Mouse (Mus musculus) spleen, postnatal 4 days (tissue): ENCODE measurements around the gene Nek11.

Source experiments
- DNase-seq, 2 experiments: peaks; one replicate each; pipeline ENCODE4 v3.0.0; 2022; ENCODE audit warnings: low spot score in 2 of 2

Nek11 gene

GRCm38 (mm10) chr9:105313250-105313649 lies 82.1 kb downstream of the Nek11 start:
- no peak for DNase-seq

GRCm38 (mm10) chr9:105312686-105313085 lies 82.6 kb downstream of the Nek11 start:
- DNase-seq = no peak

GRCm38 (mm10) chr9:105309553-105310281 lies 85.6 kb downstream of the Nek11 start:
- DNase-seq = no peak

DNA sequence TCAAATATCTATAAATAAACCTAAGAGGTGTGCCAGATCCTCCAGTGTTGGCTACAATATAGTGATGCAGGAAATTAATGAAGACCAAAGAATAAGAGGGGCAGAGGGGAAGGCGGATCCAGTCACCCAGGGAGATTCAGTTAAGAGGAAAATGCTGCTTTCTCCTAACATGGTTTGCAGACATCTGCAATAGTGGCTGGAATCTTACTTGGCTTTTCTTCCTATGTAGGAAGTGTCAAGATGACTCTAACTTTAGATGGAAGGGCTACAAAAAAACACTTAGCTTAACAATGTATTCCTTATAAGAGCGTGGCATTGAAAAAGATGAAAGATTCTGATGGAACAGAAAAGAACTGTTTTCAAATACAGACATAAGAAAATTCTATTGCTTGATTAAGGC lies 89.3 kb downstream of the Nek11 start:
- DNase-seq = no peak

DNA sequence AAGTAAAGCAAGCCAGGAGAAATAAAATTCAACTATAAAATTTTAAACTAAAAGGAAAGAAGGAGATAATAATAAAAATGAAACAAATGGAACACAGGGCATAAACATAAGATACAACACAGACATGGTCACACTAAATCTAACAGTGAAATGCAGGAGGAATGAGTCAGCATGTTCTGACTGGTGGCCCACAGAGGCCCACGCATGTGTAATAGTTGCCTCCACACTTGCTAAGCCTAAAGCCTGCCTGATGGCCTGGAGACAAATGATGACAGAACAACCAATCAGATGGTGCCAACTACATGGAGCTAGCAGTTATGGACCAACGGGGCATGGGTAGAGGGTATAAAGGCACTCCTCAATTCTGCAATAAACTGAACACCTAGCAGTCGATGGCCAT lies 93.1 kb downstream of the Nek11 start:
- DNase-seq = no peak

GRCm38 (mm10) chr9:105301396-105301795 lies 93.9 kb downstream of the Nek11 start:
- DNase-seq = no peak

DNA sequence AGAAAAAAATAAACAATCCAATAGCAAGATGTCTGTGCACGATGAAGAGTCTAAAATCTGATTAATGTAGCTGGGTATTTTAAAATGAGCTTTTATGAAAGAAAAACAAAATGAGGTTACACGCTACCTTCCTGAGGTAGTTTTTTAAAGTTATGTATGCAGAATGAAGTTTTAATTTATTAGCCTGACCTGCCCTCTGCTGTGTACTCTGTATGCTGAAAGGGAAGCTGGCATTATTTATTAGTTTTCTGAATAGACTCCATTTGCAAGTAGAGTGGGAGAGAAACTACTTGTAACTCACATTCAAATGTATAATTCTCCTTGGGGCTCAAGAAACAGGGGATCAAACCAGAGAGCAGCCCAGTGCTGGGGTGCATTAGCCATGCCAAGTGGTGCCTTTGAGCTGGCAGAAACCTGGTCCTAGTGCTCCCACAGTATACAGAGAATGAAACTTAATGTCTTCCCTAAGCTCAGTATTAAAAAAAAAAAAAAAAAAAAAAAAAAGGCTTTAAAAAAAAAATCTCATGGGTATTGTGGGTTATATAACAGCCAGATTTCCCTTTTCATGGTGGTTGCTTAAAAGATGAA lies 94.5 kb downstream of the Nek11 start:
- DNase-seq = no peak

DNA sequence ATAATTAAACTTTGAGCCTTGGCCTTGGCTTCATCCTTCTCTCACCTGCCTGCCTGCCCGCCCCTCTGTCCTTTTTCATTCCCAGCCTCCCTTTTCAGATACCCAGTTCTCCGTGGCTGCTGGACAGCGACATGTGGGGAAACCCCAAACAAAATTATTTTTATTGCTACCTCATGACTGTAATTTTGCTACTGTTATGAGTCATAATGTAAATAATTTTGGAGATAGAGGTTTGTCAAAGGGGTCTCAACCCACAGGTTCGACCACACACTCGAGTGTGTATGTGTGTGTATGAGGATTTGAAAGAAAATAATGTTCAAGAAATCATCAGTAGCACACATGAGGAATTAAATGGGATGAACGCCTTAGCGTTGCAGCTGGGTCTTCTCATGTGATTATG lies 110.7 kb downstream of the Nek11 start:
- no peak for DNase-seq

DNA sequence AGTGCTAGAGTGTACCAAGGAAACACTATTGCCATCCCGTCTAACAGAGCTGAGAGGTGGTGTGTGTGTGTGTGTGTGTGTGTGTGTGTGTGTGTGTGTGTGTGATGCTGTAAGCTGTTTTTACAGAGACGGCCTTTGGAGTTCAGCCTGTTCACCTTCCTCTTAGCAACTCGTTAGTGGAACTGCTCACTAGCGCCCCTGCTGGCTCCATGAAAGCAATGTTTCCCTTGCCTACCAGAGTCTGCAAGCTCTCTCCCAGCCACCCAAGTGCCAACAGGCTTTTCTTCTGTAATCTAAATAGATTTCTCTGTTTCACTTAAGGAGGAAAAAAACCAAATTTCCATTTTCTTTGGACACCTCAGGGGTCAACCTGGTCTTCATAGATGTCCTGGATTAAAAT lies 112.6 kb downstream of the Nek11 start:
- no peak for DNase-seq

- no peak for DNase-seq
Measured at GRCm38 (mm10) chr9:105274925-105275324, 120.4 kb downstream of the Nek11 start.

- DNase-seq = no peak
Measured at GRCm38 (mm10) chr9:105274286-105274685, 121.0 kb downstream of the Nek11 start.

GRCm38 (mm10) chr9:105272241-105272640 lies 123.1 kb downstream of the Nek11 start:
- DNase-seq = no peak

DNA sequence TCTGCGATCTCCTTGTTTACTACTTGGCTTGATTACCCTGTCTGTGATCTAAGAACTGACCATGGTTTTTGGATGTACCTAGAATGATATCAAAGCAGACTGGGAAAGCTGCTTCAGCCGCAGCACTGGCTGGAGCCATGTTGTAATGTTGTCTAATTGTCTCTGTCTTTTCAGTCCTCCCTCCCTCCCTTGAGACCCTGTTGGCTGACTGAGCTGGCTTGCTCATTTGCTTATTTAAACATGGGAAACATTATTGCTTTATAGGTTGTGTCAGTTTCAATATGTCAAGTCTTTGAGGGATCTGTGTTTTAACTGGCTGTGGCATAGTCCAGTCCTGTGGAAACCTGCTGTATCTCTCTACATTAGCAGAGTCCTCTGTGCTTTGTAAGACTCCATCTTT lies 132.2 kb downstream of the Nek11 start:
- DNase-seq = no peak

DNA sequence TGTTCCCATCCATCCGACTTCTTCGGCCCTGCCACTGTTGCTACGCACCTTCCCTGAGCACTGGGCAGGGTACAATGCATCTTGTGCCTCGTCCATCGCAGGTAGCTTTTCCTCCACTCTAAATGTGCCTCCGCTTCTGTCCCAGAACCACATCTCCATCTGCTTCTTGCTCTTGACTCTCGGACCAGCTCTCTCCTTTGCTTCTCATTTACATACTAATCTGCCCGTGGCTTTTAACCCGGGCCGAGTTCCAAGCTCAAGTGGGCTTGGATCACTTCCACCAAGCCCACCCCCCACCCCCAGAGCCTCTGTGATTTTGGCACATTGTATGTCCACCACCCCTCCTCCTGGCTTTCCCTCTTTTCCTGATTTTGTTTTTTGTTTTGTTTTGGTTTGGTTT lies 137.7 kb downstream of the Nek11 start:
- no peak for DNase-seq

DNA sequence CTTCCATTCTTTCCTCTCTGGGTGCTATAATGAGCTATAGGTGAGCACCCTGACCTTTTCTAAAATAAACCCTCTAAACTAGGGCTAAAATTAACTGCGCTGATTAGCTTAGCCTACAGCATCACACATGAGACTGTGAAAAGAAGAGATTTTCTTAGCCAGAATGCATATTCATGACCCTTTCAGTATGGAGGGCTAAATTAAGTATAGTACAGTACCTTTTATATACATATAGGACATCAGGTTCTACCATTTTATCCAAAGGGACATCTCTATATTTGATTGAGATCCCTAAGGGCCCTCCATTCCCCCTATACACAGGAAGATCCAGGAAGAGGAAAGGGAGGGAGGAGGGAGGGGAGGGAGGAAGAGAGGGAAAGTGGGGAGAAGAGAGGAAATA lies 141.2 kb downstream of the Nek11 start:
- no peak for DNase-seq

DNA sequence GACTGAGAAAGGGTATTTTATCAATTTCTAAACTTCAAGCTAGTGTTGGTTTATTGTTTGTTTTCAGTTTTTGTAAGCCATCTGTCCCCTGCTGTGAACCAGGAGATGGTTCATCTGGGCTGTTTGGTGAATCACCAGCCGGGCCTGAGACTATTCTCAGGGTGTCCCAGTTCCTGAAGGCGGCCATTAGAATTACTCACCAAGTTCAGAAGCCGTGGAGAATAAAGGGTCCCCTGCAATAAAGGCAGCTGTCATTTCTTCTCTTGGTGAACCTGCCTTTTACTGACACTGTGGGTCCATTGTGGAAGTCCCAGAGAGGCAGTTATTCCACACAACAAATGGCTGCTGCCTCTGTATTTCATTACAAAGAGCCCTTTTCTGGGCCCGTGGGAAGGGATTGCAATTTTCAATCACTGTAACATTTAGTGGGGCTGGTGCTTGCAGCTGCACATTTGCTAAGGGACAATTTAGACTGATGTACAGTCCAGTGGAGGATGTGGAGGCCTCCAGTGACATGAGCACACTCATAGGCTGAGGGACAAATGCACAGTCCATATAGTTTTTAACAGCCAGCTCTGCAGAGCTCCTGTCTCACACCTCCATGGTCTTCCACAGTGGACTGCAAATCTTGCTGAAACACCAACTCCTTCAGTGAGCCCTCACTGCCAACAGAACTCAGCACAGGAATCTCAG lies 142.8 kb downstream of the Nek11 start:
- no peak for DNase-seq

- no peak for DNase-seq
Measured at GRCm38 (mm10) chr9:105251256-105251655, 144.1 kb downstream of the Nek11 start.

DNA sequence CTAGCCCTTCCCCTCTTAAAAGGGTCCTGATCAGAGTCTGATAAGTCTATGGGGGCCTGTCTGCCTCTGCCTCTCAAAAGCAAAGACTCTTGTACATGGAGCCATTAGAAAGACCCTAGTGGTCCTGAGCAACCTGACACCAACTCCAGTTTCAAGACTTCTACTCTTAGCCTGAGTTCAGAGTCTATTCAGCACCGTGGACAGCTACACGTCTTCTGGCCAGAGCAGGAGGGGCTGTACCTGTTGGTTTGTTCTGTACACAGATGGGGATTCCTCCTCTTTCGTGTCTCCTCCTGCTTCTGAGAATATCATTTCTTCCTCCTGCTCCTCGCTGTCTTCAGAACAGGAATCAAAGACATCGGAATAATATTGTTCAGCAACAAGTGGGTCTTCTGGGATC lies 151.3 kb downstream of the Nek11 start:
- no peak for DNase-seq

DNA sequence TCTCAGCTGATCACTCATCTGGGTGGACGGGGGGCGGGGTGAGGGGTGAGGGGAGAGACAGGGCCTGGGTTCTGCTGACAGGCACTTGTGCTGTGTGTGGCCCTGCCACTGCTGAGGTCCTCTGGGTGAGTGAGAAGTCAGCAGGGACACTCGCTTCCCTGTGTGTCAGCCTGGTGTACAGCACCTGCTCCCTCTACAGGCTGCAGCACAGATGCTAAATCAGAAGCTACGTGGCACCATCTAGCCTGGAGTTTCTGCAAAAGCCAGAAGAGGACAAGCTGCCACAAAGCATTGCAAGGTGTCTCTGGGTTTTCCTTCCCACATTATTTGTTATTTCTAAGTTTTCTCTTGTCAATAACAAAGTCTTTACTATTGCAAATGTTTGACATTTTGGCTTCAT lies 180.9 kb downstream of the Nek11 start:
- no peak for DNase-seq

- DNase-seq = no peak
Measured at GRCm38 (mm10) chr9:105200305-105200704, 195.0 kb downstream of the Nek11 start.

DNA sequence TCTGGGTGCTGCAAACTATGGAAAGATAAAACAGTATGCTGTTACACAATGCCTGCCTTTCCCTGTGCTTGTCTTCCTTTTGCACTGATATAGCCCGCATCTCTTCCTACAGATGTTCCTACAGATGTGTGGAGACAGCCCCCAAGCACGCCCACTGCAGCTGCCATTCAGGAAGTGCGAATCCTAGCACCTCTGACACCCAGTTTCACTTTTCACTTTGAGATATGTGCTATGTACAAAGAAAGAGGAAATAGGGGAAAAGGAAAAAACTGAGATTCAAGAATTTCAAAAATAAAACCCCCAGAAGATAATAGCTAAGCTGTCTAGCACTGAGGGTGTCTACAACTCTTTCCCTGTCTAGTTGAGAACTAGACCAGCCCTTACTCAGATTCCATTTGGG lies 208.6 kb downstream of the Nek11 start:
- no peak for DNase-seq

- DNase-seq = no peak
Measured at GRCm38 (mm10) chr9:105182392-105182791, 212.9 kb downstream of the Nek11 start.

DNA sequence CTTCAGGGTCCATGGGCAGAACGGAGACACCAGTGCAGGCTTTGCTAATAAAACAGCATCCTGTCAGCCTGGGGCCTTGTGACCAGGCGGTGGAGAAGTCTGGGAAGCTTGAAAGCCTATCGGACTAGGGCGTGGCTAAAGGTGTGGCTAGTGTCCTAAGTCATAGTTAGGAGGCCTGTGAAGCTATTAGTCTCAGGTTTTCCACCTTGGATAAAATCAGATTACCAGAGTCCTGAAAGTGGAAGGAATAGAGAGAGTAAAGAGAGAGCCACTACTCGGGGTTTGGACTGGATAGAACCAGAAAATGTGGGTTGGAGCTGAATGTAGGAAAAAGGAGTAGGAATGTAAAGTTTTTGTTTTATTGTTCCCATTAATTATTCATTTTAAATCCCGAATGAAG lies 250.3 kb downstream of the Nek11 start, which contains the start of gene 1700080E11Rik:
Gene 1700080E11Rik (minus strand): TSS at position 101 of the 400 bp plus-strand sequence.
- DNase-seq = no peak
